Mouse (Mus musculus): Measurements from ENCODE around the gene B3gnt4. TPM values are rescaled to one million over a fixed set of nuclear protein-coding genes. Genes with fewer than 3 reads are reported as not detected.

The B3gnt4 gene
- polyA plus RNA-seq, 1 experiment from 2014 or later = 1.5 TPM

DNA sequence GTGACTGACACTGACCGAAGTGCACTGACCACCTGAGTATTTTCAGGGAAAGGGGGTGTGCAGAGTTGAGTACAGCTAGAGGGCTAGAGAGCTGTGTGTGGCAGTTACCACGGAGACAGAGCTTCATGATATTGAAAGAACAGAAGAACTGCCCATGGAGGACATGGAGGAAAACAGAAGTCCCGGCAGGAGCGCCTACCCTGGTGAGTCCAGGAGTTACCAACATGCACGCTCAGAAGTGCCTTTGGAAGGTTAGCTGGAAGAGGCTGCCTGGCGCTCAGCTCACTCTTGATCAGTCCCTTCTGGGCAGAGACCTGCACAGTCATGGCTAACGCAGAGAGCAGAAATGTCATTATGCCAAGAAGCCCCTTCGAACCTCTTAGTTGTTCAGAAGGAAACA is 19.8 kb downstream of the B3gnt4 start:
- Histone ChIP-seq H3K4me3 (no peak overlapping the region), H3K9ac (replicated peaks) (no peak overlapping the region), H3K36me3 (peaks cover 74% of the 10 kb centered on the region), H3K4me1 (peaks cover 3% of the 10 kb centered on the region; the same call in 1 of the 2 replicates), H3K27ac (replicated peaks) (no peak overlapping the region), H3K27me3 (peaks cover 5% of the 10 kb centered on the region; the same call in 1 of the 2 replicates), H3K4me2 (replicated peaks) (no peak overlapping the region), H3K9me3 (no peaks in the 10 kb centered on the region)
- 92% methylated on average over 8 of the region's 8 CpGs for WGBS
- no peak for ATAC-seq (ENCODE audit: low FRiP score, low read depth)

DNA sequence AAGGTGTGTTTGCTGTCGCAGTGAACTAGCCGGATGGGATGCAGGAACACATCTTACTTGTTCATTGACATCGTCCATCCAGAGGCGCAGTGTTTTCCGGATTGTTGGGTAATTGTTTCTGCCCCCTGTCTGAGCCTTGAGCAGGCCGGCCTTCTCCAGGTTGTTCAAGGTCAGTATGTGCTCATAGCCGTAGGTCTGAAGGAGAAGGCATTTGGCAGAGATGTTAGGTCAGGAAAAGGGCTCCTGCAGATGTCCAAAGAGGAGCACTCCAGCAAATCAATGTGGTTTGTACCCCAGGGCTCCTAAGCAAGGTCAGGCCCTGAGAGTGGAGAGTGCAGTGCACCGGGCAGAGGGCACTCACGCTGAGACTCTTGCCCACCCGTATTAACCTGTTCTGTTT is 23.5 kb downstream of the B3gnt4 start:
- WGBS = 94% methylated on average over 10 of the region's 10 CpGs
- H3K4me1 ChIP-seq = no peaks in the 10 kb centered on the region
- peaks cover 80% of the 10 kb centered on the region for H3K36me3 ChIP-seq
- no peak overlapping the region for H3K4me3 ChIP-seq
- no peak overlapping the region for H3K27ac ChIP-seq (replicated peaks)
- no peak overlapping the region for H3K9ac ChIP-seq (replicated peaks)
- no peak overlapping the region for H3K4me2 ChIP-seq (replicated peaks)
- no peak for ATAC-seq (ENCODE audit: low FRiP score, low read depth)
- no peaks in the 10 kb centered on the region for H3K9me3 ChIP-seq
- H3K27me3 ChIP-seq = no peaks in the 10 kb centered on the region

DNA sequence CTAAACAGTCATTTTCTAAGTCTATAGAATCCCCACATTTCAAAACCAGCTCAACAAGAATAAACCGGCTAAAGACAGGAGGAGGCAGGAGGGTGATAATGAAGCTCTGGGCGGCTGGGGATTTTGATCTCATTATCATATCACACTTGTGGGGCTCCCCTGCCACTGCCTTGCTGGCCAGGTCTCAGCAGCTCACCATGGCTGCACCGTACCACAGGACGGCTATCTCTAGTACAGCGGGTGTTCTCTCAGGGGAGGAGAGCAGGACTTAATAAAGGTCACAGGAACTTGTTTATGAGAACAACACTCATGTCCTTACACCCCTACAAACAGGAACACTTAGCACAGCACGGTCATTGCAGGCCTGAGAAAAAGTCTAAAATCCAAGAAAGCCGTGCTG is 45.4 kb downstream of the B3gnt4 start:
- H3K4me1 ChIP-seq = no peaks in the 10 kb centered on the region
- H3K36me3 ChIP-seq = peaks cover 53% of the 10 kb centered on the region
- no peaks in the 10 kb centered on the region for H3K27me3 ChIP-seq
- no peak overlapping the region for H3K9ac ChIP-seq (replicated peaks)
- 90% methylated on average over 7 of the region's 7 CpGs for WGBS
- no peak overlapping the region for H3K27ac ChIP-seq (replicated peaks)
- H3K9me3 ChIP-seq = no peaks in the 10 kb centered on the region
- no peak for ATAC-seq (ENCODE audit: low FRiP score, low read depth)
- H3K4me2 ChIP-seq (replicated peaks) = no peak overlapping the region
- H3K4me3 ChIP-seq = no peak overlapping the region

DNA sequence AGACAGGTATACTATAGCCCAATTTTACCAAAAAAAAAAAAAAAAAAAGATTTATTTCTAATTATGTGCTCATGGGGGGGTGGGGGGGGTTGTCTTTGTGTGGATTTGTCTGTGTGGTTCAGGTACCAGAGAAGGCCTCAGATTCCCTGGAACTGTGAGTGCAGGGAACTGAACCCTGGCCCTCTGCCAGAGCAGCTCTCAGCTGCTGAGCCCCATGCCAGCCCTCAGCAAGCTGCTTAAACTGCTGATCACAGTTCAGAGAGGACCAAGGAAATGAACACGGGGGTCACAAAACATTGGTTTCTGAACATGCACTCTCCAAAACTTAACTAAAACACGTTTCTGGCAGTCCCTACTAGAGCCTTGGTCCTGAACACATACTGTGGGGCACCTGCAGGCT is 46.2 kb downstream of the B3gnt4 start:
- H3K4me3 ChIP-seq = no peak overlapping the region
- H3K4me1 ChIP-seq = no peaks in the 10 kb centered on the region
- no peak for ATAC-seq (ENCODE audit: low FRiP score, low read depth)
- H3K9ac ChIP-seq (replicated peaks) = no peak overlapping the region
- no peak overlapping the region for H3K27ac ChIP-seq (replicated peaks)
- no peaks in the 10 kb centered on the region for H3K9me3 ChIP-seq
- H3K27me3 ChIP-seq = no peaks in the 10 kb centered on the region
- H3K36me3 ChIP-seq = peaks cover 60% of the 10 kb centered on the region
- no peak overlapping the region for H3K4me2 ChIP-seq (replicated peaks)
- WGBS = 73% methylated on average over 2 of the region's 2 CpGs

DNA sequence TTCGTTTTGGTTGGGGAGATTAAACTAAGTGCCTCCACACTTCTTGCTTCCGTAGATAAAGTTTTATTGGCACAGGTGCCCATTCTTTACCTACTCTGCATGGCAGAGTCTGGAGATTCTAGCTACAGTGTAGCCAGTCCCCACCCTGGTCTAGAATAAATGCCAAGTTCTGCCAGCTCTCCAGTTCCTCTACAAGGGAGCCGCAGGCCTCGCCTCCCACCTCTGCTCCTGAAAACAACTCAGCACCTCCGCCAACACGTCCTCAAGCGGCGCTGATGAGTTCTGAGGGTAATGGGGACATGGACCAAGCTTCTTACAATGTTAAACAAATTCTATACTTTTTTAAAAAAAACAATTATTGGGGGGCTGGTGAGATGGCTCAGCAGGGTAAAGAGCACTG is 49.3 kb downstream of the B3gnt4 start:
- Histone ChIP-seq H3K9ac (replicated peaks) (no peak overlapping the region), H3K36me3 (peaks cover 83% of the 10 kb centered on the region)
- WGBS = 94% methylated on average over 8 of the region's 8 CpGs

DNA sequence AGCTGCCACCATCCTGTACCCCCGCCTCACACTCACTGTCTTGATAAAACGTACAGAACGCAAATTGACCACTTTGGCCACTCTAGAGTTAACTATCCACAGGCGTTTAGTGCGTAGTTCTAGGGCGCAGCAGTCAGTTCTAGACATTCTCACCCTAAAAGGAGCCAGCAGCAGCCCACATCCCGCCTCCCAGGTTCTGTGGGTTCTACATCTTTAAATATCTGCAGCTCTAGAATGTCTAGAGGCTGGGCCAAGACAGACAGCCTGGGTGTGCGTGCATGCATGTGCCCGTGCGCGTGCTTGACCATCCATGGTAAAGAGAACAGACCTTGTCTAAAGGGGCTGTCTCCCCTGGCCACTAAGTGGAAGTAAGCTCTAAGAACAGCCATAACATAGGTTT is 50.9 kb downstream of the B3gnt4 start:
- H3K36me3 ChIP-seq = peaks cover 94% of the 10 kb centered on the region
- no peaks in the 10 kb centered on the region for H3K4me1 ChIP-seq
- no peak for ATAC-seq (ENCODE audit: low FRiP score, low read depth)
- H3K27me3 ChIP-seq = no peaks in the 10 kb centered on the region
- no peak overlapping the region for H3K4me2 ChIP-seq (replicated peaks)
- H3K9me3 ChIP-seq = no peaks in the 10 kb centered on the region
- no peak overlapping the region for H3K9ac ChIP-seq (replicated peaks)
- H3K27ac ChIP-seq (replicated peaks) = no peak overlapping the region
- 94% methylated on average over 11 of the region's 11 CpGs for WGBS
- H3K4me3 ChIP-seq = no peak overlapping the region

More for the DNA sequence above, 49.3 kb downstream of the B3gnt4 start:
- no peaks in the 10 kb centered on the region for H3K27me3 ChIP-seq
- no peak overlapping the region for H3K4me2 ChIP-seq (replicated peaks)
- no peak overlapping the region for H3K4me3 ChIP-seq
- ATAC-seq (ENCODE audit: low FRiP score, low read depth) = no peak
- H3K27ac ChIP-seq (replicated peaks) = no peak overlapping the region
- H3K4me1 ChIP-seq = no peaks in the 10 kb centered on the region
- H3K9me3 ChIP-seq = no peaks in the 10 kb centered on the region

Small RNA genes lying within 50 kb of the gene (microRNA-seq; reads per million reads assigned to microRNA genes)
- gene Mir7647 = 1.2 reads per million

Other genes with a start within 250 kb of the B3gnt4 start
- 56.7 and 59.8 TPM in 2 replicates for gene Bcl7a, start 166.6 kb upstream of the B3gnt4 start, polyA plus RNA-seq (2016; fragmentation: Nextera tagmentation; extraction: Ambion mirVana)
- gene Mlxip, start 115.7 kb upstream of the B3gnt4 start, polyA plus RNA-seq (2016; fragmentation: Nextera tagmentation; extraction: Ambion mirVana) = 16.8 and 21.5 TPM in 2 replicates
- gene Lrrc43, start 21.2 kb upstream of the B3gnt4 start, polyA plus RNA-seq (2016; fragmentation: Nextera tagmentation; extraction: Ambion mirVana) = 0.11 TPM in 1 of 2 replicates, not detected in the other
- not detected in 2 replicates for gene Il31, start 21.0 kb upstream of the B3gnt4 start, polyA plus RNA-seq (2016; fragmentation: Nextera tagmentation; extraction: Ambion mirVana)
- 135 and 145 TPM in 2 replicates for gene Diablo, start 13.7 kb downstream of the B3gnt4 start, polyA plus RNA-seq (2016; fragmentation: Nextera tagmentation; extraction: Ambion mirVana)
- 1.1 and 1.9 TPM in 2 replicates for gene Gm49027, start 15.0 kb downstream of the B3gnt4 start, polyA plus RNA-seq (2016; fragmentation: Nextera tagmentation; extraction: Ambion mirVana)
- gene Vps33a, start 62.6 kb downstream of the B3gnt4 start, polyA plus RNA-seq (2016; fragmentation: Nextera tagmentation; extraction: Ambion mirVana) = 39.7 and 40.4 TPM in 2 replicates
- 65.7 and 69.8 TPM in 2 replicates for gene Clip1, start 174.2 kb downstream of the B3gnt4 start, polyA plus RNA-seq (2016; fragmentation: Nextera tagmentation; extraction: Ambion mirVana)
- gene Zcchc8, start 210.6 kb downstream of the B3gnt4 start, polyA plus RNA-seq (2016; fragmentation: Nextera tagmentation; extraction: Ambion mirVana) = 92.4 and 97.3 TPM in 2 replicates
- 174 and 182 TPM in 2 replicates for gene Rsrc2, start 239.0 kb downstream of the B3gnt4 start, polyA plus RNA-seq (2016; fragmentation: Nextera tagmentation; extraction: Ambion mirVana)
- 36.5 and 44.9 TPM in 2 replicates for gene Kntc1, start 239.3 kb downstream of the B3gnt4 start, polyA plus RNA-seq (2016; fragmentation: Nextera tagmentation; extraction: Ambion mirVana)